Mouse (Mus musculus) mouse trophoblast stem cell (cell line): Measurements from ENCODE around the gene Il20rb.

ENCODE experiments used
- in situ Hi-C, 2 experiments: fragments of 300-500 bp; cut with MseI, MboI; formaldehyde crosslinking; loops; 2 replicates in 1 of 2; 3 replicates in 1 of 2; pipeline ENCODE4 v1.15.1; 2025

The Il20rb gene

DNA sequence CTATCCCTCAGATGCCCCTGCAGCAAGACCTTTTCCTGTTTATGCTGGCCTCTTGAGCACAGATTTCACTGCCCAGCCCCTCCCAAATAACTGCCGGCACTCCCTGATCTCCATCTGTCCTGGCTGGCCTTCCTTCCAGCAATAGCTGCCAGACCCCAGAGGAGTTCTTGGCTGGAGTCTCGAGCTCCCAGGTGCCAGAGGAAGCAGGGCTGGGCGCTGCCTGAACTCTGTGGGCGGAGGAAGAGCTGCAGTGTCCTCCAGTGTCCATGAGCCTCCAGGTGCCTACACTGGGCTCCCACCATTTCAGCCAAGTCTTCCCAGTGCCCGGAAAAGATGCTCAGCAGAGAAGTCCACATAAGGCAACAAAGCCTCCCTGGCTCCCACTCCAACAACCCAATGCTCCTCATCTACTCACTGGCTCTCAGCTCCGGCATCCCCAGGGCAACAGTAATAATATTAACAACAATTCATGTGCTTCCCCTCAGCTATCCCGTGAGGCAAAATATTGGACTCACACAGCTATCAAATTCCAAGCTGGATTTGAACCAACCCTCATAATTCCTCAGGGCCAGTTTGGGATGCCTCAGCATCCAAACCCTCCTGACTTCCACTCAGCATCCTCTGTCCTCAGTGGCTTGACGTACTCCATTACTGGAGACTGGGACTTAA is 15.5 kb downstream of the Il20rb start:
- in situ Hi-C loops, result no loop called here

DNA sequence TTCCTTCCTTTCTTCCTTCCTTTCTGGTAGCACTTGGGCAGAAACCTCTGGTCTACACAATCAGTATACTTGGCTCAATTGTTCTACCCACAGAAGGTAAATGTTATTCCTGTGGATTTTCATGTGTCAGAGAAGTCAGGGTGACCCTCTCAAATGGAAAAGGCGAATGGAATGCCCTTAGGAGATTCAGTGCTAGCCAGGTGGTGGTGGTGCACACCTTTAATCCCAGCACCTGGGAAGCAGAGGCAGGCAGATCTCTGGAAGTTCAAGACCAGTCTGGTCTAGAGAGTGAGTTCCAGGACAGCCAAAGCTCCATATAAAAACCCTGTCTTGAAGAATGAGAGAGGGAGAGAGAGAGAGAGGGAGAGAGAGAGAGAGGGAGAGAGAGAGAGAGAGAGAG is 16.4 kb downstream of the Il20rb start:
- in situ Hi-C loops, result no loop called here

DNA sequence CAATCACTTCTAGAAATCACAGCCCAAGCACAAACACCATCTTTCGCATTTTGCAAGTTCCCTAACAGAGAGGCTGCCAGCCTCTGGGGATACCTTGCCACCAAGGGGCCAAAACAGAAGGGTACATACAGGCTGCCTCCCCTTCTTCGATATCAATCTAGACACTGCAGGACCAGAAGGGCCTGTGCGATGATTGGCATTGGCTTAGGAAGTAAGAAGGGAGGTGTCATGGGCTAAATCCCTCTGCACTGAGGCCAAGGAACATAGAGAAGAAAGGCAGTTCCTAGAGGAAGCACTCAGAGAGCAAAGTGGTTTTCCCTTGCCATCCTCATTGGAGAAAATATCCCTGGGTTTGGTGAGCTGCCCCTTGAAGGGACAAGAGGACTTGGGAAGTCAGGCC is 16.9 kb downstream of the Il20rb start:
- in situ Hi-C loops, result no loop called here

DNA sequence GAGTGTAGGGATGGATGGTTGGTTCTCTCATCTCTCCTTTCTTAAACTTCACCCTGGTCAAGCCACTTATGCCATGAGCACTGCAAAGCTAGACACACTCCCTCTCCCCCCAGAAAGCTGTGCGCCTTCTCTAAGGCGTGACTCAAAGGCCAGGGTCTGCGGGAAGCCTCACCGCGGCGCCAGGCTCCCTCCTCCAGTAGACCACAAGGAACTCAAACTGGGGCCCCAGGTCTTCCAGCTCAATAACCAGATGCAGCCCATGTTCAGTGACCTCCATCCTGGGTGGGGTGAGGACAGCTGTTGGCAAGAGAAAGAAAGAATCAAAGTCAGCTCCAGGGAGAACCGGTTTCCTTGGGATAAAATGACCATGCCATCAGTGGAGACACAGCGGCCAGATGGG is 18.4 kb downstream of the Il20rb start:
- in situ Hi-C loops, result no loop called here

DNA sequence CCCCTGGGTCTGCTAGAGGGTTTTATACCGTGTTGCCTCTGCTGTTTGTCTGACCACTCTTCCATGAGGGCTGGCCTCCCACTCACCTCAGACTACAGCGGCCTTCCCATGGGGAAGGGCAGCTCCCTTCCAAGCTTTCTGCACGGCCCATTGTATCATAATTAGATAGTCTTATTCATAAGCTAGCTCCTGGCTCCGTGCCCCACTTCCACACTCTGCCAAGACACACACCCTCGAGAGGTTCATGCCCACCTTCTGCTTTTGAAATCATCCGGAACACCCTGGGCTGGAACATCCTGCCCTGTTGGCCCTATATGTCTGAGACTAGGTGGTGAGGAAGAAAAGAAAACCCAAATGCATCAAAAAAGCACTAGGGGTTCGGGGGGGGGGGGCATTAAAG is 18.9 kb downstream of the Il20rb start:
- in situ Hi-C loops, result no loop called here

DNA sequence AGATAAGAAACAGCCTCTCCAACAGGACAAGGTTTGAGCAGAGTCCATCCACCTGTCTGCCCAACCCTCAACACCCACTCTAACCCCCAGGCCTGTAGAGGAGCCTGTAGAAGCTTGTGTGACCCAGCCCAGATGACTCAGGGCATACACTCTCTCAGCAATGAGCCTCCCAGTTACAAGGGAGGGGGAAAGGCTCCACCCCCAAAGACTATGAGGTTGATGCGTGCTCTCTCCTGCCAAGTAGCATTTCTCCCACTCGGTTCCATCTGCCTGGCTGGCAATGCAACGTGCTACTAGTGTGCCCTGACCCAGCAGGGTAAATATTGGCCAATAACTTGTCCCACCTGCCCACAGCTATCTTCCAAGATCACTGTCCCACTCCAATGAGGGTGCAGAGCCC is 19.8 kb downstream of the Il20rb start:
- in situ Hi-C loops, result no loop called here

DNA sequence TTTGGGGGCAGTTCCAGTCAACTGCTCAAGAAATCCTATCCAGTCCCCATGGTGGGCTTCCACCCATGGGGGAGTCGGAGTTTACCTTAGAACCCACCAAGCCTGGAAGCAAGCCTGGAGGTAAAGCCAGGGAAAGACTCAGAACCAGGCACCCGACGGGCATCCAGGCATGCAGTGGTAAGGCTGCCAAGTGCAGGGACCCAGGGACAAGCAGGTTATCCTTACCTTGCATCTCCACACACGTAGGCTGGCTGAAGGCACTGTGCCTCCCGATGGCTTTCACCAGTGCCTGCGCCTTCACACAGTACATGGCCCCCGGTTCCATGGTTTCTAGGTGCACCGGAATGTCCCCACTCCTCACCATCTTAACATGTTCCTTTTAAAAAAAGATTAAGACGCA is 20.6 kb downstream of the Il20rb start:
- in situ Hi-C loops, result no loop called here

DNA sequence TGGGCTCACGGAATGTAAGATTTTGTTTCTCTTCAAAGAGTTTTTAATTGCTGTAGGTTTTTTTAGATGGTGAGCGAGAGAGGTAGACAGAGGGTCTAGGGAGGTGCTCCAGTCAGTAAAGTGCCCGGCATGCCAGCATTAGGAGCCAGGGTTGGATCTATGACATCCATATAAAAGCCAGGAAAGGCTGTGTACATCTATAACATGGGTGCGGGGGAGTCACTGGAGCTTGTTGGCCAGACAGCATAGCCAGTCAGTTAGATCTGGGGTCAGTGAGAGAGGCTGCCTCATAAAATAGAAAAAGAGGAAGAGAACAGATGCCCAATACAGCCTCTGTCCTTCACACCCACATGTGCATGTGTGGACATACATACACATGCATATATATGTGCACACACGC is 21.2 kb downstream of the Il20rb start:
- in situ Hi-C loops, result no loop called here

DNA sequence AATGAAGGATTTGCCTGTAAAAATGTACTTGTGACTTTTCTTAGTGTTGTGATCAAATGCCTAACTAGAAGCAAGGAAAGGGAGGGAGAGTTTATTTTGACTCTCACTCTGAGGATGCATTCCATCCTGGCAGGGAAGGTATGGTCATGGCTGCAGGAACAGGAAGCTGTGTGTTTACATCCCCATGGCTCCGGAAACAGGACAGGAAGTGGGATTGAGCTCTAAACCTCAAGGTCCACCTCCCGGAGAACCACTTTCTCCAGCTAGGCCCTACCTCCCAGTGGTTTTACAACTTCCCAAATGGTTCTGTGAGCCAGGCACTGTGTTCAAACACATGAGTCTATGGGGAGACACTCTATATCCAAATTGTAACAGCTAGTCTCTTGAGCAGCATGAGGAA is 22.8 kb downstream of the Il20rb start:
- in situ Hi-C loops, result no loop called here

DNA sequence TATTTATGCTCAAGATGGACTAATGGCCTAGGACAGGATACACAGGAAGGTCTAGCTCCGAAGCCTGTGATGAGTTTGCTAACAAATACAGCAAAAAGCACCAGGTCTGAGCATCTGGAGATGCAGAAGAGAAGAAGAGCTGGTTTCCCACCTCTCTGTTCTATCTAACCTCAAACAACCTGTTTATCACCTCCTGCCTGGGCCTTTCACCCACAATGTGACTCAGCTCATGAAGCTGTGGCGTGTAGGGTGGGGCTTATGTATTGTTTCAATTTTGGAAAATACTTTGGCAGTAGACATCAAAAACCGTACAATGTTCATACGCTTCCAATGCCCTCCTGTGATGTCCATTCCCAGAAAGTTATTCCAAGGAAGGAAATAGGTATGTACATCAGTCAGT is 24.5 kb downstream of the Il20rb start:
- in situ Hi-C loops, result no loop called here

DNA sequence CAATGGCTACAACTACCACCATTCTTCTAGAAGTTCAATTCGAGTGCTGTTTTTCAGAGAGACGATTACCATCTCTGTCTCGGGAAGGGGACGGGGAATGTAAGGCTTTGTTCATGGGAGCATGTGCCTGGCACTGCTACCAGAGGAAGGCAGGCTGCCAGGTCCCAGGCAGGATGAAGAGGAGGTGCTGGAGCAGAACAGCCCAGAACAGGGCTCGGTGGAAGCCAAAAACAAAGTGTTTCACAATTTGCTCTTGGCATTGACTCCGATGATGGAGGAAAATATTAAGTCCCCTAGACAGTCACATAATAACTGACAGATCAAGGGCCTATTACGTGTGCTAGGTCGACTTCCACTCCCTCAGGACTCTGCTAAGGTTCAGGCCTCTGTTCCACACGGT is 24.9 kb downstream of the Il20rb start:
- in situ Hi-C loops, result no loop called here

DNA sequence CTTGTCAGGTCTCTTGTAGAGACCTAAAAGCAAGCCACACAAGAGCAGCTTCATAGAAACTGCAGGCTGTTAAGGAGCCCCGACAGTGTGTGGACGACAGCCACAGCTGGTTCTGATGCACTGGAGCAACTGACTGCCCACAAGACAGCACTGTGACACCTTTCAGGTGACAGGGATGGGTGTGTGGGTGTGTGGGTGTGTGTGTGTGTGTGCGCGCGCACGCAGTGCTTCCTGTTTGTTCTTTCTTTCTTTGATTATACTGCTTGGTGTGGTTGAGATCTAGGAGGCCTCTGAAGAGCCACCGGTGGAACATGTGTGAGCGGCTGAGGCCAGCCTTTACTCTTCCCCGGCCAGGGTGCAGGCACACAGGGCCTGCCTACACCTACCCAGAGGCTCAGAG is 26.4 kb downstream of the Il20rb start:
- in situ Hi-C loops, result no loop called here

DNA sequence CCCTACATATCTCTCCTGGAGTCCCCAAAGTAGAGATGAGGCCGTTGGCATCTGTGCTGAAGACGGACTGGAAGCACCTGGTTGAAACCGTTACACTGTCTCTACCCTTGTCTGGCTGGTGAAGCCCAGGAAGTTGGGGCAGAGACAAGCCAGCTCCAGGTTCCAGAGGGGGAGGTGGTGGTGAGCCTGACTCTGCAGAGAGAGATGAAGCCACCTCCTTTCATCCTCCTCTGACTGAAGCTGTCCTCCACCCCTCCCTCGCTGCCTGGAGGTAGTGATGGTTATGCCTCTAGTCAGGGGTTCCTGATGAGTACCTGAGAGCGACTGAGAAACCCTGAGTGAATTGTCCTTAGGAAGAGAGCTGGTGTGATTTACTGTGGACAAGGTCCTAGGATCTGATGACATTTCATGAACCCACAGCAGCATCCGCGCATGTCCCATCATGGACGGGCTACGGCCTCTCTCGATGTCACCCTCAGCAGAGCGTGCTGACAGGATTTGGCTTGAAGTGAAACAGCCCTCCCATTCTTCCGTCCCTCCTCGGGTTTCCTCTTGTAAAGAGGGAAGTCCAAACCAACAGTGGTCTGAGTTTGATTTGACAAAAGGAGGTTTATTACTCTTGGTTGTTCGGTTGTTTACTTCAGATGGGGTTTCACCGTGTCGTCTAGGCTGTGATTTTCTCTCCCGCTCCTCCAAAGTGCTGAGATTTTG is 28.5 kb downstream of the Il20rb start:
- in situ Hi-C loops, result no loop called here

DNA sequence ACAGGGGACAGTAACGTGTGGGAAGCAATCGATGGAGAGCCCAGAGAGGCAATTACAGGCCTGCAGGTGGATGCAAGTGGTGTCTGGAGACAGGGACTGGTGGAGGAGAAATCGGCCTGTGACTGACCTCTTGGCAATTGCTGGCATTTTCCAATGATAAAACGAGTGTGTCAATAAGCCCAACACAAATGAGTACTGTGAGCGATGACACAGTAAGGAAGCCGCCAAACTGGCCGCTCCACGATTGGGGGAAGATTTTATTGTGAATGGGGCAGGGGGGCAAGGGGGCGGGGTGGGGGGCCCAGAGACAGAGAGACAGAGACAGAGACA is 32.0 kb downstream of the Il20rb start:
- in situ Hi-C loops, result no loop called here

DNA sequence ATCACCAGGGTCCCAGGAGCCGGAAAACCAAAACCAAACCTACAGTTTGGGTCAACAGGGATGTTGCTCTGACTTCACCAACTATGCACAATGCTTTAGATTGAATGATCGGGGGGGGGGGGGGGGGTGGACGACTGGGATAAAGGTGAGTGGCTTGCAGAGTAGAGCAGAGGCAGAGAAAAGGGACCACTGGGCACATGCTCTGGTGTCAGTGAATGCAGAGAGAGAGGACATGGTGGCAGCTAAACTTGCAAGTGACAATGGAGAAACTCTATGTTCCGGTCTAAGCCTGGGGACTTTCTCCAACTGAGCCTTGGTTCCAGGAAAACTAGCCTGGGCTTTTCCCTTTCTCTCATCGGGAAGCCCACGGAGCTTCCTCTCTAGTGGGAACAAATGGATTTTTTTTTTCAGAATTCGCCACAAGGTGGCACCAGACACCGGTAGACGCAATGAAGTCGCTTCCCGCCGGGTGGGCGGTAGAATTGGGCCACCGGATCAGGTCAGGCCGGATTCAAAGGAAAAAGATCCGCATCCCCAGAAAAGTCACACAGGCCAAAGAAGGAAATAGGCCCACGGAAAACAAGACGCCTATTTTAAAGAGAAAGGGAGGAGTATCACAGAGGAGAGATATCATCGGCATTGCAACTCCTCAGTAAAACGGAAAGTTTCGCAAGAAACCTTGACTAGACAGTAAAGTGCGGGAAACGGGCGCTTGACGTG is 32.5 kb downstream of the Il20rb start:
- in situ Hi-C loops, result no loop called here

DNA sequence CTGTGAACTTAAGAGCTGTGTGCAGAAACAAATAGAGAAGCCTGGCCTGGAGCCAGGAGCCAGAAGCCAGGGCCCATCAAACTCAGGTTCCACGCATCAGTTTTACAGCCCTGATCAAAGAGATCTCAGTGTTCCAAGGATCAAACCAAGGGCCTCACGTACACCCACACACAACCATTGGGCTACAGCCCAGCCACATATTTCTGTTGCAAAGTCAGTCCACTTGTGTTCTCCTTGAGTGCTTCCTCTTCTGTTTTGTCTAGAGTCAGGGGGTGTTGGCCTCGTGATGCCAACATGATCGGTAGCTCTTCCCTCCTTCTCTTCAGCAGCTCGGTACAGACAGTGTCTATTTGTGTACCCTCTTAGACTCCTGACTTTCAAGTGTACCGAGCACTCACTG is 34.2 kb downstream of the Il20rb start:
- in situ Hi-C loops, result no loop called here

DNA sequence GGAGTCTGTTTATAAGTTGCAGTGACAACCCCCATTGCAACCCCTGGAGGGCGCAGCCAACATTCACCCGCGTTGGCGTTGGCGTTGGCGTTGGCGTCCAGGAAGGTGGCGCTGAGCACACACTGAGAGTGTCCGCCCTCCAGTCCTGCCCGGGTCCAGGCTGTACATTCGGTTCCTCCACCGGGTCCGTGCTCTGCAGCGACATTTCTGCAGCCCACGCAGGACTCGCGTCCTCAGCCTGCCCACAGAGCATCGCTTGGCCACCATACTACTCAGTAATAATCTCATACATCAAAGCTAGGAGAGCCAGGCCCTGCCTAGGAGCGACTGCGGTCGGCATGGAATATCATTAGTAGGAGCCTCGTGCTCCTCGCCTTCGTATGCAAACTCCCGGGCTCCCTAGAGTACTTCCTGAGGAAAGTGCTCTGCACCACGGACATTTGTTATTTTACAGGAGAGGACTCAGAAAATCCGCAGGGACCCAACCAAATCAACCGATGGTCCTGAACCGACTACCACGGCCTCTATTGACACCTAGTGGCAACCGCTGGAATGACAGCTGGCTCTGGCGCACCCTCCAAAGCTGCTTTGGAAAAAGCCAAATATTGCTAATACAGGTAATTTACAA is 40.4 kb downstream of the Il20rb start:
- in situ Hi-C loops, result no loop called here

DNA sequence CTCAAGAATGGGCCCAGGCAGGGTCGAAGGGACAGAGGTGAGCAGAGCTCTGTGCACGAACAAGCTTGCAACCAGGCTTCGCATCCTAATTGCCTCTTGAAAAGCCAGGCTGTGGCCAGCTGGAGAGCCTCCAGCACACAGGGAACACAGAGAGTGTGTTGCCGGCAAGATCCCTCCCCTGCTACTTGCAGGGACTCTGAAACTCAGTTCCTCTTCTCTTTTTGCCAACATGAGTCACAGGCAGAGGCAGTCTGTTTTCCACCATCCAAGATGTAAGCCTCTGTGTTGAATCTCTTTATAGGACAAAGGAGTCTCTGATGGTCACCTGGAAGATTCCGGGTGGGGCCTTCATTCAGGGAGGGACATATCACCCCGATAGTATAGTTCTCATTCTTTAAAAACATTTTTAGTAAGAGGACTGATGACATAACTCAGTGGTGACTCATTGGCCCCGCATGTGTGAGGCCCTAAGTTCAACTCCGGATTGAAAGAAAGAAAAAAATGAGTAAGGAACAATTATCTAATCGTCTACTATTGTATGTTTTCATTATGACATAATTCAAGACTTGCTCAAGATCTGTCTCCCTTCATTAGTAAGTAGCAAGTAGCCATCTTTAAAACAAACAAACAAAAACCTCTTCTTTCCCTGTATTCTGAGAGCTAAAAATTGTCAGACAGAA is 46.3 kb downstream of the Il20rb start:
- in situ Hi-C loops, result no loop called here

DNA sequence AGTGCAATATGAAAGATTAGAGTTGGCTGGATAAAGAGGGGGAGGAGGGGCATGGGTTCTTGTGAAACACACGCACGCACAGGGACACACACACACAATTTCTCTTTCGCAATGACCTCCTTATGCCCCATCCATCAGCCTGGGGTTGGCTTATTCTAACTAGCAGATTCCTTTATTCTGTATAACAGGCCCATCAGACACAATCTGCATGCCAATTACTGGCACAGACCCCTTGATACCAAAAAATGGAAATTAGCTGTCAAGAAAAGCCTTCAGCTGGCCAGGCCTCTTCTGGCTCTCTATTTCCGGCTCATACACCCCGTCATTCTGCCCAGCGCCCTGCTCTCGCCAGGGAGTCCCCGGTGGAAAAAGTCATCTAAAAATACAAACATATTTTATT is 47.1 kb downstream of the Il20rb start:
- in situ Hi-C loops, result no loop called here

DNA sequence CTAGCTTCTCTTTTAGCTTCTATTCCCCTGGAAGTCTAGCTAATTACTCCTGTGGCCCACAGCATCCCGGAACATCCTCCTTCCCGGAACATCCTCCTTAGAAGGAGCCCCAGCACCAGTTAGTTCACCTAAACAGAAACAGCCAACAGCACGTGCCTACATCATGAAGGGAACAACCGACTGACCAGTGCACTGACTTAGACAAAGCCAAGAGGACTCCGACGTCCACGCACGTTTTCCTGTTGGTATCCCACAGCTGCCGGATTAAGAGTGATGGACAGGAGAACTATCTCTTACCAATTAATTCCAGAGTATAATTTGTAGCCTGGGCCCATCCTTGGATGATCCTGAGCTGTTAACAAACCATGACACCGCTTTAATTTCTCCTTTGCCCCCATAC is 47.6 kb downstream of the Il20rb start:
- in situ Hi-C loops, result no loop called here

DNA sequence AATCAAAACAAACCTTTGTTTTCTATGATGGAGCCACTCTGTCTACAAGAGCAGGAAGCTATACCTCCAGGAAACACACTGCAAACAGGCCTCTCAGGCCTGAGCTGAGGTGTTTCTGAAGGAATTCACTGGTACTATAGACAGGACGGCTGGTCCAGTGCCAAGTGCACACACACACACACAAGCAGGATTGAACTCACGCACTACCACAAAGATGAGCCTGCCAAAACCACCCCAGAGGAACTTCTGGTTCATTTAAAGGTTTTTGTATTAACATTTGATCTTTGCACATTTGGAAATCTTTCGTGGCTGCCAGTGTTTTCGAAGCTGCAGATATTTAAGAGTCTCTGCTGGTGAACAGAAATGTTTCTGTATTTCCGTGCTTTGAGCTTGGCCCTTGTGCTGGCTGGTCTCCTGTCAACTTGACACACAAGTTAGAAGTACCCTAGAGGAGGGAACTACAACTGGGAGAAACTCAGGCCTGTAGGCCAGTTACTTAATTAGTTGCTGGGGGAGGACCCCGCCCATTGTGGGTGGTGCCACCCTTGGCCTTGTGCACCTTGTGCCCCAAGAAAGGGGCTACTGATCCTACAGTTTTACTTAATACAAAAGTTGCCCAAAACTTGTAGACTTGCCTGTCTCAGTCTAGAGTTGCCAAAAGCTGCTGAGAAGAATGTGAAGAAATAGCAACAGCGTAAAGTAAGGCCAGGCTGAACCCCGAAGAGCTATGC is 49.6 kb downstream of the Il20rb start:
- in situ Hi-C loops, result no loop called here

DNA sequence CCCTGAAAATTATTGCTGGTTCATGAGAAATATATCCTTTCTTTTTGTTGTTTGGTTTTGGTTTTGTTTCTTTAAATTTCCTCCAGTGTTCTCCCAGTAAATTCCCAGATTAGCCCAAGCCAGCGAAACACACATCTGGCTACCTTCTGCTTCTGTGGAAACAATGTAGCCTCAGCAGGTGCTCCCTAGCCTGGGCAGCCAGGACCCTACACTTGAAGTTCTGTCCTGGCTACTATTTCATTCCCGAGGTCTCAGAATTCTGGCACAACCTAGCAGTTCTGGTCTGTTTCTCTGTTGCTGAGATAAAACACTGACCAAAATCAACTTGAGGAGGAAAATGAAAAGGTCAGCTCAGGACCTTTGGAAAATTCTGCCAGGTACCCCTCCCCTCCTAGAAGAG is 55.2 kb downstream of the Il20rb start:
- in situ Hi-C loops, result no loop called here
